Mouse (Mus musculus) neural tube, embryonic 13.5 days (tissue): ENCODE measurements around the gene Hspa12b. TPM values are rescaled to one million over a fixed set of nuclear protein-coding genes. Genes with fewer than 3 reads are reported as not detected.

Source experiments
- ATAC-seq: fragments of 200-750 bp; cut with Nextera tagmentation; 2 replicates; pipeline ENCODE4 v1.8.0; 2017; ENCODE audit warnings: low read depth, mild to moderate bottlenecking, moderate TSS enrichment, moderate library complexity
- H3K27ac ChIP-seq: fragments of 300-500 bp; sonication (generic); replicated peaks from 2 replicates; pipeline ENCODE4 v1.5.1; 2015; ENCODE audit warnings: moderate library complexity, mild to moderate bottlenecking, inconsistent platforms
- H3K27me3 ChIP-seq: fragments of 300-500 bp; sonication (generic); 2 replicates; pipeline ENCODE4 v1.6.1; 2015; ENCODE audit warnings: mild to moderate bottlenecking, inconsistent platforms
- H3K36me3 ChIP-seq: fragments of 300-500 bp; sonication (generic); 2 replicates; pipeline ENCODE4 v1.6.1; 2015; ENCODE audit warnings: mild to moderate bottlenecking, inconsistent platforms
- H3K4me1 ChIP-seq: fragments of 300-500 bp; sonication (generic); replicated peaks from 2 replicates; pipeline ENCODE4 v1.6.1; 2015; ENCODE audit warnings: inconsistent platforms
- H3K4me2 ChIP-seq: fragments of 300-500 bp; sonication (generic); 2 replicates; pipeline ENCODE4 v1.6.1; 2015; ENCODE audit warnings: inconsistent platforms, mild to moderate bottlenecking, moderate library complexity
- H3K4me3 ChIP-seq: fragments of 300-500 bp; sonication (generic); 2 replicates; pipeline ENCODE4 v1.5.1; 2015; ENCODE audit warnings: mild to moderate bottlenecking, inconsistent platforms
- H3K9ac ChIP-seq: fragments of 300-500 bp; sonication (generic); 2 replicates; pipeline ENCODE4 v1.6.1; 2015; ENCODE audit warnings: moderate library complexity, mild to moderate bottlenecking, inconsistent platforms
- H3K9me3 ChIP-seq: fragments of 300-500 bp; sonication (generic); 2 replicates; pipeline ENCODE4 v1.6.1; 2016; ENCODE audit warnings: inconsistent platforms
- WGBS: fragments of 180-500 bp; shearing (Covaris S2); methylation state at CpG from one replicate; pipeline ENCODE4 v1.1.7; 2015; 5-methylcytosine and 5-hydroxymethylcytosine counted together
- polyA plus RNA-seq: library from polyadenylated mRNA; unstranded; fragments of >200 nt; fragmentation: Nextera tagmentation; extraction: Ambion mirVana; gene quantifications from 2 replicates; pipeline ENCODE4 v1.2.1, GENCODE M21; 2015

Gene Hspa12b
- polyA plus RNA-seq, 1 experiment from 2014 or later, result 5.1 TPM

DNA sequence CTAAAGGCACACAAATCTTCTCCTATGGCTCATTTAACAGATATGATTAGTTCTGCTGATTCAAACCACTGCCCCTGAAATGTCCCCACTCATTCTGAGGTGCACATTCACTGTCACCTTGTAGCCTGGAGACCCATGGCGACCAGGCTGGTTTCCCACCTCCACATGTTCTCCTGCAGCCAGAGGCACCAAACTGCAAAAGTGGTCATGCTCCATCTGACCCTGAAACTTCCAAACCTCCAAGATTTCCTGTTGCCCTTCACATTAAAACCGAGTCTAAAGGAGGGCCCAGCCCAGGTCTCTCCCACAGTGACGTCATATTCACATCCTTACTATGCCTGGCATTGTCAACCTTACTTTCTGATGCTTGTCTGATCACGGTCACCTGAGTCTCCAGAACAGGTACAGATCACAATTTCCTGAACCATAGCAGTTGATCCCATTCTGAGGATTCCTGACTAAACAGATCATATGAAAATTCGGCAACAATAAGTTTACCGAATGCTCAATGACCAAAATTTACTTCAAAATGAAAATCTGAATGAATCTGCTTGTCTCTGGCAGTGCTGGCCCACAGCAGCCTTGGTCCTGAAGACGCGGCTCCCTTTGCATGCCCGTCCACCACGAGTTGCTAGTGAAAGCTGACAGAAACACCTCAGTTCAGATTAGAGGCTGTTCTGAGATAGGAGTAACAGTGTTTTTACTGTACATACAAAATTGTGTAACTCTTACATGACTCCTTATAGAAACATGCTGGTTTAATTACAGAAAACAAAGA lies 5.2 kb downstream of the Hspa12b start:
- Histone ChIP-seq H3K4me1 (peaks cover 4% of the 10 kb centered on the region), H3K36me3 (no peaks in the 10 kb centered on the region), H3K4me3 (no peak overlapping the region), H3K9ac (no peak overlapping the region), H3K27ac (no peak overlapping the region), H3K27me3 (no peaks in the 10 kb centered on the region), H3K4me2 (no peak overlapping the region), H3K9me3 (no peaks in the 10 kb centered on the region)
- ATAC-seq, result no peak
- WGBS, result 78% methylated on average over 10 of the region's 10 CpGs

DNA sequence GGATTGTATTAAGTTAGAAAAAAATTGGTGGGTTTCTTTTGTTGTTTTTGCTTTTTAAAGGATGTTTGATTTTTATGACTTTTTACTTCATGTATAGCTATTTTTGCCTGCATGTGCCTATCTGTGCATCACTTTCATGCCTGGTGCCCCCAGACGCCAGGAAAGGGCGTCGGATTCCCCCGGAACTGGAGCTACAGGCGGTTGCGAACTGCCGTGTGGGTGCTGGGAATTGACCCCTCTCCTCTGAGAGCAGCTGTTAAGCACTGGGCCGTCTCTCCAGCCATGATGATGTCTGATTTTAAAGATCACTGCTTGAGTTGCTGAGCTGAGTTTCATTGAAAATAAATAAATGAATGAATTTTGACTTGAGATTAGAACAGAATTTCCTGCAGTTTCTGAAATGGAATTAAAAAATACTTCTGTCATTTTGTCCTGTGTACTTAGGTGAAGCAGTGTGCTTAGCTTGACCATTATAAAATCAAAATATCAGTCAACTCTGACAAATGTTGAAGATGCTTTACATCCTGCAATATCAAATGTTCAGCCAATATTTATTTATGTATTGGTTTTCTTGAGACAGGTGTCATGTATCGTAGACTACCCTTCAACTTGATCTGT lies 6.0 kb downstream of the Hspa12b start, which contains the start of gene Gm11037:
Gene Gm11037, plus strand, starts transcription at position 568 of the 618 bp plus-strand sequence.
- Histone ChIP-seq H3K27ac (no peak within 1 kb of the TSS), H3K4me2 (no peak within 1 kb of the TSS), H3K27me3 (no peaks in the 10 kb centered on the region), H3K36me3 (no peaks in the 10 kb centered on the region), H3K4me3 (no peak within 1 kb of the TSS), H3K4me1 (no peaks in the 10 kb centered on the region), H3K9me3 (no peaks in the 10 kb centered on the region), H3K9ac (no peak within 1 kb of the TSS)
- ATAC-seq, result no peak
- WGBS, result 88% methylated on average over 9 of the region's 9 CpGs

DNA sequence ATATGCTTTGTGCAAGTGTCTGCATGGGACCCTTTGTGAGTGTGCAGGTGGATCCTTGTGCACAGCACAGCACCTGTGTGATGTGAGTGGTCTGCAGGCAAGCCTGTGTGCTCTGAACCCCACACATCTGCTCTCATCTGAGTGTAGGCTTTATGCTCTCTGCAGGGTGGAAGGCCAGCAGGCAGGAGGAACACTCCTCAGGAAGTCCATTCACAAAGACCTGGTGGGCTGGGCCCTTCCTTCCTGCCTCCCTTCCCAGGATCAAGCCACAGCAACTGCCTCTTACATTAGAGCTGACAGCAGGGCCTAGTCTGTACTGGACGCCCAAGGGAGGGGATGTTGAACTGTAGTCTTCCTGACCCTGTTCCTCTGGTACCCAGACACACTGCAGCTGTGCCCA lies 7.3 kb downstream of the Hspa12b start:
- H3K36me3 ChIP-seq, result 0 out of 2 replicates have a peak, but pooled peaks cover 3% of the 10 kb centered on the region
- no peak overlapping the region for H3K4me3 ChIP-seq
- no peaks in the 10 kb centered on the region for H3K9me3 ChIP-seq
- ATAC-seq, result no peak
- 33% methylated on average over 1 of the region's 1 CpGs for WGBS
- H3K4me1 ChIP-seq, result no peaks in the 10 kb centered on the region
- H3K4me2 ChIP-seq, result no peak overlapping the region
- H3K27ac ChIP-seq, result peak overlapping the region; percentile 18; the same call in 1 of the 2 replicates
- H3K9ac ChIP-seq, result no peak overlapping the region
- no peaks in the 10 kb centered on the region for H3K27me3 ChIP-seq

DNA sequence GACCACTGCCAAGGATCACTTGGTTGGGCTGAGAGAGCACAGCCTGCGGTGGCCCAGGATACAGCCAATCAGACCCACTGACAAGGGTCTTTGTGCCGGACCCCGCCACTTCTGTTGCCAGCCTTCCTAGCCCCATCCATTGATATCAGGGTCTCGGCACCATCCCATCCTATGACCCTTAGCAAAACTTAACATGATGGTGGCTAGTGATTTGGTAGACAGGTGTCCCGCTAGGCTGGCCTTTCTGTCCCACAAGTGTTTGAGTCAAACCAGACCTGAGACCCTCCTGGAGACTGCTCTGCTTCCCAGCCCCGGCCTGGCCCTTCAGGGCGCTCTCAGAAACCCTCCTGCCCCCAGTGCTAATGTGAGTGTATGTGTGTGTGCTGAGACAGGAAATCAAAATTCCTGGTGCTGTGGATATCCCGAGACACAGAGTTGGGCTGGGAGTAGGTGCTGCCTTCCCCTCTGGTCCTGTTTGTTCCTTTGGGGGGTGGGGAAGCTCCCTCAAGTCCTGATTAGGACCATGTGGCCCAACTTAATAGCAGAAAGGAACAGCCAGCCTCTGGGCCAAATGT lies 7.8 kb downstream of the Hspa12b start:
- H3K4me3 ChIP-seq, result no peak overlapping the region
- no peak overlapping the region for H3K4me2 ChIP-seq
- no peak for ATAC-seq
- 82% methylated on average over 8 of the region's 8 CpGs for WGBS
- no peak overlapping the region for H3K9ac ChIP-seq
- H3K4me1 ChIP-seq, result no peaks in the 10 kb centered on the region
- H3K36me3 ChIP-seq, result 0 out of 2 replicates have a peak, but pooled peaks cover 3% of the 10 kb centered on the region
- no peaks in the 10 kb centered on the region for H3K27me3 ChIP-seq
- peak overlapping the region; percentile 18; the same call in 1 of the 2 replicates for H3K27ac ChIP-seq
- H3K9me3 ChIP-seq, result no peaks in the 10 kb centered on the region

DNA sequence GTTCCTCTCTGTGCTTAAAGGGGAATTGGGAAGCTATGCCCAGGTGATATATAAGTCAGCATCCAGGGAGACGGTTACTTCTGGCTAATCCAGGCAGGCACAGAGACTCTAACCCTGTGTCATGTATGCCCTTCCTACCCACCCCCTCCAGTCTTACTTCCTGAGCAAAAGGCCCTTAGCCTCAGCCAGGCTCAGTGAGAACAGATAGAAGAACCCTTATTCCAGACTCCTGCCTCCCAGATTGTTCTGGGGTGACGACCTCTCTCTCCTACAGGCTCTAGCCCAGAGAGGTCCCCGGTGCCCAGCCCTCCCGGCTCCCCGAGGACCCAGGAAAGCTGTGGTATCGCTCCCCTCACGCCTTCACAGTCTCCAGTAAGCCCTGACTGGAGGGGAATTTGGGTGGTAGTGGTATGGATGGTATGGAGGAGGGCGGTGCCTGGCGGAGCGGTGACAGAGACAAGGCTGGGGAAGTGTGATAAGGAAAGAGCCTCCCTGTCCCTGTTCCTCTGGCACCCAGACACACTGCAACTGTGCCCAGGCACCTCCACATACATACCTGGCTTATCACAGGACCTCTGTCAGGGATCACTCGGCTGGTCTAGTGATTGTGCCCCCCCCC lies 8.6 kb downstream of the Hspa12b start:
- Histone ChIP-seq H3K4me1 (no peaks in the 10 kb centered on the region), H3K27ac (no peak overlapping the region), H3K4me2 (no peak overlapping the region), H3K27me3 (no peaks in the 10 kb centered on the region), H3K36me3 (0 out of 2 replicates have a peak, but pooled peaks cover 3% of the 10 kb centered on the region), H3K4me3 (no peak overlapping the region), H3K9me3 (no peaks in the 10 kb centered on the region), H3K9ac (no peak overlapping the region)
- 69% methylated on average over 11 of the region's 11 CpGs for WGBS
- no peak for ATAC-seq

DNA sequence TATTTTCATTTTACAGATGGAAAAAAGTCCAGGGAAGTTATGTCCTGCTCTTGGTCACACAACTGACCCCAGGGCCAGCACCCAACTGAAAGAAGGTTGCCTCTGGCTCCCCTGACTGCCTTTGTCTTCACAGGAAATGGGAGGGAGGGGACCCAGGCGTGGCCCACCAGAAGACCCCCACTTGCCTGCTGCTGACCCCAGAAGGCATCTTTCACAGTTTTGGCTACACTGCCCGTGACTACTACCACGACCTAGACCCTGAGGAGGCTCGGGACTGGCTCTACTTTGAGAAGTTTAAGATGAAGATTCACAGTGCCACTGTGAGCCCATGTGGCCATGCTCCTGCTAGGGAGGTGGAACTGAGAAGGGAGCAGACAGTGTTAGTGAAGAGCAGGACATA lies 11.2 kb downstream of the Hspa12b start:
- WGBS, result 85% methylated on average over 4 of the region's 4 CpGs
- ATAC-seq, result no peak
- Histone ChIP-seq H3K9ac (no peak overlapping the region), H3K4me2 (no peak overlapping the region), H3K36me3 (peaks cover 9% of the 10 kb centered on the region), H3K9me3 (no peaks in the 10 kb centered on the region), H3K27me3 (no peaks in the 10 kb centered on the region), H3K4me1 (peaks cover 5% of the 10 kb centered on the region), H3K27ac (no peak overlapping the region), H3K4me3 (no peak overlapping the region)

DNA sequence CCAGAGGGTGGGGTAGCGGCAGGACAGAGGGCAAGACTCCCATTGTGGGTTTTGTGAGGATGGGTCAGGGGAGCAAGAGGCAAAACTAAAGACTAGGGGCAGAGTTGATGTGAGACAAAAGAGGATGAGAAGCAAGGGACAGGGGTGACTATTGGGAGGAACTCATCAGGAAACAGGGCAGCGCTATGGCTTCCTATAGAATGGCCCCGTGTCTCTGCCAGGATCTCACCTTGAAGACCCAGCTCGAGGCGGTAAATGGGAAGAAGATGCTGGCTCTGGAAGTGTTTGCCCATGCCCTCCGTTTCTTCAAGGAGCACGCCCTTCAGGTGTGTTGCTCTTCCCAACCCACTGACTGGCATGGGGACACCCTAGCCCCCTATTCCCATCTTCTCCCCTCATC lies 11.7 kb downstream of the Hspa12b start:
- Histone ChIP-seq H3K4me1 (peaks cover 5% of the 10 kb centered on the region), H3K36me3 (peaks cover 13% of the 10 kb centered on the region), H3K27me3 (no peaks in the 10 kb centered on the region), H3K9ac (no peak overlapping the region), H3K4me2 (no peak overlapping the region), H3K9me3 (no peaks in the 10 kb centered on the region), H3K27ac (no peak overlapping the region), H3K4me3 (no peak overlapping the region)
- 90% methylated on average over 7 of the region's 7 CpGs for WGBS
- ATAC-seq, result no peak

DNA sequence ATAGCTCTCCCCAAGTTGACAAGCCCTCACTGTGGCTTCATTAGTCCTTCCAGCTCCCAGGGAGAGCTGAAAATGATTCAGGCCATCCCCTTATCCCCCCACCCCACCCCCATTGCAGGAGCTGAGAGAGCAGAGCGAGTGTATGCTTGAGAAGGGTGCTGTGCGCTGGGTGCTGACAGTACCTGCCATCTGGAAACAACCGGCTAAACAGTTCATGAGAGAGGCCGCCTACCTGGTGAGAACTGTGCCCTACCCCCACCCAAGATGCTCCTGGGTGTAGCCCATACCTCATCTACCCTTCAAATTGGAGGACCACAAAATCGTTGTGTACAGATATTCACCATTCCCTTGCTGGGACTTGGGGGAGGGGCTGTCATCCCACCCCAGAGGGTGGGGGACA lies 12.2 kb downstream of the Hspa12b start:
- no peaks in the 10 kb centered on the region for H3K27me3 ChIP-seq
- H3K36me3 ChIP-seq, result peaks cover 16% of the 10 kb centered on the region
- H3K9me3 ChIP-seq, result no peaks in the 10 kb centered on the region
- H3K4me3 ChIP-seq, result no peak overlapping the region
- ATAC-seq, result no peak
- H3K9ac ChIP-seq, result no peak overlapping the region
- H3K27ac ChIP-seq, result no peak overlapping the region
- 96% methylated on average over 5 of the region's 5 CpGs for WGBS
- H3K4me1 ChIP-seq, result peaks cover 5% of the 10 kb centered on the region
- H3K4me2 ChIP-seq, result no peak overlapping the region

DNA sequence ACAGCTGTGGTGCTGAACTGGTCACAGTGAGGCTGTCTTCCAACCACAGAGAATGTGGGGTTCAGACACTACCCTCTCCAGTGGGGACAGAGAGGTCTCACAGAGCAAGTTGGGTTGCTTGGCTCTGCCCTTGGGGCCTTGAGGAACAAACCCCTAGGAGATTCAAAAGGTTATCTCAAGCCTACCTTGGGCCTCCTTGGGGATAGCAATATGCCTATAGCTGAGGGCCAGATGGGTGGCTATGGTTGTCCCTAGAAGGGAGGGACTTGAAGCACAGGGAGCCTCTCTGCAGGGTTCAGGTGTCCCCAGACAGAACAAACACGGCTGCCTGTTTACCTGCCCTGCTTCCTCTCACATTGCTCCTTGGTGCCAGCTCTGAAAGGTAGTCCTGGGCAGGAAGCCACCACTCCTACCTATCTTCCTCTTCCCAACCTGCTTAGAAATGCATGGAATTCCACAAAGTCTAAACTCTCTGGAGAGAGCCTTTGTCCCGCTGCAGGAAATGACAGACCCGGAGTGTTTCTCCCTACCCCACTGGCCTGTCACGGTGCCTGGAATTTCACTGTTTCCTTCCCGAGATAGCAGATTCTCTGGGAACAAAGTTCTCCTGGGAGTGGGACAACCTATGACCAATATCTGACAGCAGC lies 12.9 kb downstream of the Hspa12b start:
- Histone ChIP-seq H3K9ac (no peak overlapping the region), H3K27ac (no peak overlapping the region), H3K36me3 (peaks cover 24% of the 10 kb centered on the region), H3K27me3 (no peaks in the 10 kb centered on the region), H3K4me3 (no peak overlapping the region), H3K9me3 (no peaks in the 10 kb centered on the region), H3K4me2 (no peak overlapping the region), H3K4me1 (peaks cover 5% of the 10 kb centered on the region)
- no peak for ATAC-seq
- WGBS, result 70% methylated on average over 5 of the region's 5 CpGs

DNA sequence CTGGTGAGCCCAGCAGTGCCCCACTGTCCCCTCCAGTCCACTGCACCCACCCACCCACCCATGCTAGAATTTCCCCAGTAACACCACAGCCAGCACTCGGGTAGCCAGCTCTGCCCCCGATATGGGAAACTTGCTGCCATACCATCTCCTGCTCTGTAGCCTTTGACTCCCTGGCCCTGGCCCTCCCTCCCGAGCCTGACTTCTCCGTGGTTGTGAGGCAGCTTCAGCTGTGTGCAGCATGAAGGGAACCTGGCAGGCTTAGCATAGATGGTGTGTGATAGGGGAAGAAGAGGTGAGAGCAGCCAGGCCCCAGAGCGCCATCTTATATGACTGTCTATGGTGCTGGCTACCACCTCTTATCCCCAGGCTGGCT lies 13.4 kb downstream of the Hspa12b start:
- no peak overlapping the region for H3K27ac ChIP-seq
- H3K36me3 ChIP-seq, result peaks cover 29% of the 10 kb centered on the region
- peaks cover 5% of the 10 kb centered on the region for H3K4me1 ChIP-seq
- H3K4me3 ChIP-seq, result no peak overlapping the region
- no peak overlapping the region for H3K4me2 ChIP-seq
- no peak for ATAC-seq
- no peak overlapping the region for H3K9ac ChIP-seq
- H3K27me3 ChIP-seq, result no peaks in the 10 kb centered on the region
- WGBS, result 83% methylated on average over 5 of the region's 5 CpGs
- H3K9me3 ChIP-seq, result no peaks in the 10 kb centered on the region

DNA sequence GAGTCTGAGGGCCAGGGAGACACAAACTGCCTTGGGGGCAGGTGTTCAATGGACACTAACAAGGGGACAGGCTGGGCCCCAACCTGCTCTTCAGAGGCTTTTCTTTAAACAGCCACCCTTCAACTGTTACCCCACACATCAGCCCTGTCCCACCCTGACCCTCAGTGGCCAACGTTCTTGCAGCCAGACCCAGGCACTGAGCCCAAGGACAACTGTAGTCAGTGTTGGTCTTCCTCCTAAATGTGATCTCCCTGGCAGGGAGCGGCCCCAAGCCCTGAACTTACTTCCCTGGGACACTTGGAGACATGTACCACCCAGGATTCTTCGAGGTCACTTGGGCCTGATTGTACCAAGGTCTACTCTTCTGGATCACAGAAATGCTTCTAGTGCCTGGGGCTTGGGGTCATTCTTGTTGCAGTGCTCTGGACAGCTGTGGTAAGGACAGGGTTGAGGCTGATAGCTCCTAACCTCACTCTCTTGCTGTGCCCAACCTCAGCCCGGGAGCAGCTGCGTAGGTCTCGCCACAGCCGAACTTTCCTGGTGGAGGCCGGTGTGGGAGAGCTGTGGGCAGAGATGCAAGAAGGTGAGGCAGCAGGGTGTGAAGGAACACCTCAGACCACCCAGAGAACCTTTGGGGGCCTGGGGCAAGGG lies 14.4 kb downstream of the Hspa12b start:
- no peak overlapping the region for H3K27ac ChIP-seq
- H3K4me2 ChIP-seq, result no peak overlapping the region
- H3K4me3 ChIP-seq, result no peak overlapping the region
- H3K27me3 ChIP-seq, result no peaks in the 10 kb centered on the region
- no peak overlapping the region for H3K9ac ChIP-seq
- H3K9me3 ChIP-seq, result no peaks in the 10 kb centered on the region
- no peak for ATAC-seq
- WGBS, result 94% methylated on average over 8 of the region's 8 CpGs
- peaks cover 38% of the 10 kb centered on the region for H3K36me3 ChIP-seq
- peaks cover 5% of the 10 kb centered on the region for H3K4me1 ChIP-seq
